Mouse (Mus musculus) embryonic fibroblast, embryonic 13.5 days (primary cell): Measurements from ENCODE around the gene Metrnl.

ENCODE experiments used
- CTCF ChIP-seq: IDR thresholded peaks from 2 replicates; pipeline ENCODE4 v1.5.1; 2011; ENCODE audit warnings: mild to moderate bottlenecking, control low read depth, low read length, moderate library complexity, borderline replicate concordance; ENCODE audit not compliant: insufficient read depth
- POLR2A ChIP-seq: IDR thresholded peaks from 2 replicates; pipeline ENCODE4 v1.6.1; 2011; ENCODE audit warnings: low read depth, mild to moderate bottlenecking, control low read depth, low read length, moderate library complexity

- TF ChIP-seq CTCF, result no peak
- no peak for TF ChIP-seq POLR2A
These were observed 24.5 kb upstream of the Metrnl start for GRCm38 (mm10) chr11:121676836-121677235.
